Mouse (Mus musculus) frontal cortex, adult 2 months (tissue): ENCODE measurements around the gene Acsl5. TPM values are rescaled to one million over a fixed set of nuclear protein-coding genes. Genes with fewer than 3 reads are reported as not detected.

ENCODE experiments used
- DNase-seq, 2 experiments: peaks; one replicate each; pipeline ENCODE4 v3.0.0; 2022; ENCODE audit warnings: low spot score in 1 of 2; ENCODE audit errors: extremely low spot score in 1 of 2
- polyA plus RNA-seq: library from polyadenylated mRNA; depleted of rRNA; stranded (reverse); fragments of >200 nt; gene quantifications from 2 replicates; pipeline ENCODE4 v1.2.3, GENCODE M21; 2012

The Acsl5 gene
- polyA plus RNA-seq, 1 experiment: 25.8 TPM

DNA sequence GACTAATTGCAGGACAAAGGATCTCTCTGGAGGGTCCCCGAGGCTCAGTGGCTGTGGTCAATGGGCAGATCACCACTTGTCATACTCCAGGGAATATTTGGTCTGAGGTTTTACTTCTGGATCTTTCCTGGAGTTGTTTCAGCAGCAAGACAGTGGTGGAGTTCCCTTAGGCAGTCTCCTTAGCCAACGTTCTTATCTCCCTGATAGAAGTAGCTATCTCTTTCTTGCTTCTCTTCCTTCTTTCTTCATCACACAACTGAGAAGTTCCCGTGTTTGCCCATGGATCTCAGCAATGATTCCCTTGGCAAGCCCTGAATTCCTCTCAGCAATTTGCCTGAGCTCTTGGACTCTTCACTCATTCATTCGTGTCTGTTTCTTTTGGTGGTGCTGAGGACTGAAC lies 24.4 kb downstream of the Acsl5 start:
- no peak for DNase-seq

DNA sequence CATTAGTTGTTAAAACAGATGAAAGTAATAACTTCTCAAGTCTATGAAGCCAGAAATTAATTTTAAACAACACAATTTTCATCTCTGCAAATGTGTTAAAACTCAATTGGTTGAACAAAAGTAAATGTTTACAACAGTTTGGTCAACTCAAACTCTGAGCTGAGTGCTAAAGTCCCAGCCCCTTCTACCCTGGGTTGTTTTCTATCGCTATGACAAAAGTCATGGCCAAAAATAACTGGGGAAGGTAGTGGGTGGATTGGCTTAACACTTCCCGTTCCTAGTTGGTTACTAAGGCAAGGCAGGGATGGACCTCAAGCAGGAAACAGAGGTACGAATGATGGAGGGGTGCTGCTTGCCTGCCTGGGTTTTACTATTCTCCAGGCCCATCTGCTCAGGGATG lies 25.0 kb downstream of the Acsl5 start:
- no peak for DNase-seq

DNA sequence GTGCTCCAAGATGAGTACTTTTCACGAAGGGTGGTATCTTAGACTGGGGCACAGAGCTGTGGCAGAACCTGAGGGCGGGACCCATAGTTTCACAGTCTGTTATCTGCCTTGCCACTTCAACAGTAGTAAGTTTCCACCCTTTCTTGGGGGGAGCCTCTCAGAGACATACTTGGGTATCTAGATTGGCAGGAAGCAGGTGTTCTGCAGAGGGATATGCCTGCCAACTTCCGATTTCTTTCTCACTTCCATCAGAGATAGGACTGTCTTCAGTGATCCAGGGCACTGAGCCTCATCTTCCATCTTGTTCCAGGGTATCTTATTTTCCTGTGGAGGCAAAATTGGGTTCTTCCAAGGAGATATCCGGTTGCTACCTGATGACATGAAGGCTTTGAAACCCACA lies 32.4 kb downstream of the Acsl5 start:
- DNase-seq: no peak

DNA sequence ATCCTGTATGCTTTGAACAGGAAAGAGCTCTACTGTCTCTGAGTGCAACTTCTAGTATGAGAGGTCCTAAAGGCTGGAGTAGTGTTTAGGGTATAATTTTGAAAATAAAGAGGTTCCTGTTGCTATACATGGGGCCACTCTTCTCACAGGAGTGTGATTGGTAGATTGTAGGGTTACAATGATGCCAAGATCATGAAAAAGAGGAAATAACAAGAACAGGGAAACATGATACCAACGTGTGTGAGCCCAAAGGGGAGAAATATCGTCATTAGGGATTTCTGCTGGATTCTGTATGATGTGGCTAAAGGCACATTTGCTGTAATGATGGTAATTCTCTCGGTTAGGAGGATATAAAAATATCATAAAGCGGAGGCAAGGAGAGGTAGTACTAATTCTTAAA lies 34.3 kb downstream of the Acsl5 start:
- no peak for DNase-seq

DNA sequence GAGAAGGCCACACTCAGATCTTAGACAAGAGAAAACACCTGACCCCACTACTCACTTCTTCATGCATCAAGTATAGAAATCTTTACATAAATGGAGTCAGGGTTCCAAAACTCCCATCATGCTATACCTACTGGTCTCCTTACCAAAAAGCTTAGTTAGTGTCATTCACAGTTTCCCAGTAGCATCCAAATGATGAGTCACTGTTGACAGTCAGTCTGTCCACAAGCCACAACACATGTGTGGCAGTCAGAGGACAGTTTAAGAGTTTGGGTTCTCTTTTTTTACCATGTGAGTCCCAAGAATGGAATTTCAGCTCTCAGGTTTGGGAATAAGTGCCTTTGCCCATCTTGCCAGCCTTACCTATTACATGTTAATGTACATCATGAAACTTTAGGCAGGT lies 37.2 kb downstream of the Acsl5 start:
- DNase-seq: no peak

DNA sequence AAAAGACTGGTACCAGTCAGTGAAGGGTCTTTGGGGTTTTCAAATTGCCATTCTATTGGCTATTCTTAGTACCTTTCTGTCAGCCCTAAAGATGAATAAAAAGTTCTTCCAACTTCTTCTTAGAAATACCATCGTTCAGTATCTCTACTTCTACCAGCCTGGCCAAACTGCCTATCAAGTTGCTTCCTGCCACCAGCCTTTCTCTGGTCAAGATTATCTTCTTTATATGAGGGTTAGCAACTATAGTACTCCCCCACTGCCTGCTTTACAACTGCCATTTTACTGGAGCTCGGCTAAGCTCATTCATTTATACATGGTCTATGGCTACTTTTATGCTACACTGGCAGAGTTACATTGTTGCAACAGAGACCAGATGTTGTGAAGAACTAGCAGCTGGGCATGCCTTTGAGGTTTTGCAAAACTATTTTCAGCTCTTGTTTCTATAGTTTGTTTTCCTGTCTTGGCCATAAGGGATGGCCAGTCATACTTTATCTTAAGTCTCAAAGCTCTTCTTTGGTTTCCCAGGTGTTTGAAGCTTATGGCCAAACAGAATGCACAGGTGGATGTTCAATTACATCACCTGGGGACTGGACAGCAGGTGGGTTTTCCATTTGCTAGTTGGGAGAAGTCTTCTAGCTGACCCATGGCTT lies 39.0 kb downstream of the Acsl5 start:
- DNase-seq: no peak

DNA sequence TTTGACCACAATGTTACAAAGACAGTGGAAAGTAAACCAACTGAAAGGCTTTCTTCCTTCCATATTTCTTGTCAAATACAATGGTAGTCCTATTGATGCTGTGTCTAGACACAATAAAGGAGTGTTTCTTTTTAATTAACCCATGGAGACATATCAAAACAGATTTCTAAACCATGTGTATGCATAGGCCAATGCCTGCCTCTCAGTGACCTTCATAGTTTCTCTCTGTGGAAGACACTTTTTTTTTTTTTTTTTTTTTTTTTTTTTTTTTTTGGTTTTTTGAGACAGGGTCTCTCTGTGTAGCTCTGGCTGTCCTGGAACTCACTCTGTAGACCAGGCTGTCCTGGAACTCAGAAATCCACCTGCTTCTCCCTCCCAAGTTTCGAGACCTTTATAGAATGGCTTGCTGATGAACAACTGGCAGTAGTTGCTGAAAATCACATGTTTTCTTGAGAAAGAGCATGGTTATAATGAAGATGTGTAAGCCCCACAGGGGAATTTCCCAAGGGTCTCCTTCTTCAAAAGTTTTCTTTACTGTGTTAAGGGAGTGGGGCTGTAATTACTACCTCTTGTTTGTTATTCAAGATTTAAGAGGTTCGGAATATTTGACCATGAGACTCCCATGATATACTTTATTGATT lies 40.6 kb downstream of the Acsl5 start:
- no peak for DNase-seq

DNA sequence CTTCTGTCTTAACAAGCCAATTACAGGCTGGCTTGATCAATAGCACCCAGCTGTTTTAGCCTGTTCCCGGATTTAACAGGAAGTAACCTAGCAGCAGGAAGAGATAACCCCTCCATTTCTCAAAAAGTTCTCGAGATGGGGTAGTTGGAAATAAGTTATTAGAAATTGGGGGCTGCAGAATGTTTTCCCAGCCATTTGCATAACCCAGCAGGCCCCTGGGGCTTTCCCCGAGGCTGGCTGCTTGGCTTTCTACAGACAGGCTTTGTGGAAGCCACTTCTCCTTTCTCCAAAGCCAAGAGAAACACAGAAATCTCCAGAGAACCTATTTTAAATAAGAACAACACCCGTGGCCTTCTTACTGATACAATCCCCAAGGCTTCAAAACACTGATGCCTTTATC lies 41.4 kb downstream of the Acsl5 start:
- no peak for DNase-seq

DNA sequence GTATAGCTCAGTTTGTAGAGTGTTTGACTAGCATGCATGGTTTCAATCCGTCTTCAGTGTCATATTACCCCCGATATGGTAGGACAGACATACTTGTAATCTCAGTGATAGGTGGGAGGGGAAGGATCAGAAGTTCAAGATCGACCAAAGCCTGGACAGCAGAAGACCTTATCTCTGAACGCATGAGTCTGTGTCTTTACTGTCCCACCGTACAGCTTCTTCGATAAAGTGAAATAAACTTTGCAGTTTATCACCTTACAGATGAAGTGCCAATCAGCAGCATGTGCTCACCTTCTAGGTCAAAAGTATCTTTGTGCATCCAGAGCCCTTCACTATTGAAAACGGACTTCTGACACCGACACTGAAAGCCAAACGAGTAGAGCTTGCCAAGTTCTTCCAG lies 43.3 kb downstream of the Acsl5 start:
- no peak for DNase-seq

DNA sequence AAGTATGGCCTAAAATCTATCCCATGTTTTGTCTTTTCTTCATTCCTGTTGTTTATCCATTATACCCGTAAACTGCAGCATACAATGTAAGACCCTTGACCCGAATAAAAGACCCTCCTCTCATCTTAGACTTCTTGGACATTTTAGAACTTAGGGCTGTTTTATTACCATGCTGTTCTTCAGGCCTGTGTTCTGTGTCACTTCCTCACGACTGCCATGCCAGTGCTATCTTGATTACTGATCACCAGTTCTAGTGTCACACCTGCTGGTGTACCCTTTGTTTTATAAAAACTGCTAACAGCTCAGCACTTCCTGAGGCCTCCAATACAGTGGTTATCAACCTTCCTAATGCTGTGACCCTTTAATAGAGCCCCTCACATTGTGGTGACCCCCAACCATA lies 43.8 kb downstream of the Acsl5 start:
- DNase-seq: no peak

DNA sequence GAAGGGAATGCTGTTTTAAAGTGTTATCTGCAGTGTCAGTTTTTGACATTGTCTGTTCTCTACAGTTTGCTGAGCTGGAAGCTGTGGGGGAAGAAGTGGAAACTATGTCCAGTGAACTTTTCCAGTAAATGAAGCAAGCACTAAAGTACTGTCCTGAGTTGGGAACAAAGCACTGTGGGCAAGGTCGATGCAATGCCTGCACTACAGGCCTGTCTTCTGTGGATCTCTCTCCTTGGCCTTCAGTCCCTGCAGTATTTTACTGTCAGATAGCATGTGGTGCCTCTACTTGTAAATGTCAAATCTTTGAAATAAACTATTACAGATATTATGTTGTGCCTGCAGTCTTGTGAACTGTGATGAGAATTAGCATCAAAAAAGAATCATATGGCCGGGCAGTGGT lies 44.6 kb downstream of the Acsl5 start:
- no peak for DNase-seq

DNA sequence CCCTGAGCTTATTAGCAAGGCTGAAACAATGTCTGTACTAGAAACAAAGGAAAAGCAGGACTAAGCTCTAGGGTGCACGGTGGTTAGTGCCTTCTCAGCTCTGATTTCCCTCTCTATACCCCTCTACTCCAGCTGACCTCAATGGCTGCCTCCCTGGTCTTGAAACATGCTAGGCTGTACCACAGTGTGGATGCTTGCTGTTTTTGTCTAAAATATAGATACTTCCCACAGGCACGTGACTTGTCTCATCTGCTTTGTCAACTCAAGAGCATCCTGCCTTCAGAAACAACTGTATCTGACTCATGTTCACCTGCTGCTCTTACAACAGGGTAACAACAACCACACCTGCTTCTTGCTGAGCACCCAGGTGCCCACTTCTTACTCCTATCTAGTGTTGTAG lies 45.8 kb downstream of the Acsl5 start:
- no peak for DNase-seq

DNA sequence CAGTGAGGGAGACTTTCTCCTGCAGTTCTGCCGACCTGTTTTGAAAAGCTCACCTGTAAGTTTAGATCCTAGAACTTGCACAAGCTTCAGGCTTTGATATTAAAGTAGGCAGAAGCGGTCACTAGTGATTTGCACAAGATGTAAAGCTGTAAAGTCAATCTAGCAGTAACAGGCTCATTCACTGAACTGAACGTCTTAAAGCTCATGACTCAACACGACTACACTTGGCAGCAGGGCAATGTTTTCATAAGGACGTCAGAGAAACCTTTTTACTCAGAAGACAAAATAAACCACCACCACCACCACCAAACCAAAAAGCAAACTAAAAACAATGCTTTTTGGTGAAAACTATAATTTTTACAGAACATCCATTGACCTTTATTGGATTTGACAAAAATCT lies 46.2 kb downstream of the Acsl5 start:
- no peak for DNase-seq

DNA sequence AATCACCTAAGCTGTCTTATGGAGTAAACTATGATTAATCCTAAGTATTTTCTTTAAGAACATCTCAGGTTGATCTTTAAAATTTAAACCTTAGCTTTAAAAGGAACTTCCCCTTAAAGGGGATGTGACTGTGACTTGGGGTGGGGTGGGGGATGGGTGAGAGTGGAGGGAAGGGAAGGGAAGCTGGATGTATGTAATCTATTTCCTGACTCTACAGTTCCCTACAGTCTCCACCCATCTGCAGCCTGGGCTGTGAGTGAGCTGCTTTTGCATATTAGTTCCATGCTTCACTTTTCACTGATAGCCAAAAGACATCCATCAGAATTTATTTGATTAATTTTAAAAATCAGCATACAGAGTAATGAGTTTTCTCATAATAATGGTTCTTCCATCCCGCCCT lies 47.6 kb downstream of the Acsl5 start:
- DNase-seq: no peak

DNA sequence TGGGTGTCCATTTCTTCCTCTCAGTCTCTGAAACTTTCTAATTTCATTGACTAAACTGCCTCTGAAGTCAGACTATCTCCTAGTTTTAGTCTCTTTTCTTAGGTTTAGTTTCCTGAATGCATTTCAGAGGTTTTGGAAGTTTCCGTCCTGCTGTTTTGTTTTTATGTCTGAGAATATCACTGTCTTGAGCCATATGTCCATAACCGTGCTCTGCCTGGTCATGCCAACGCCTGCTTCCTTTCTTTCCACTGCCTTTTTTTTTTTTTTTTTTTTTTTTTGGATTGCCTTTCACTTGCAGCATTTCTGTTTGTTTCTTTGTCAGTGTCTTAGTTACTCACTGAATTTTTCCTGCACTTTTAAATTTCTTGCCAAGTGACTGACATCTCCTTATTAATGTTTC lies 48.8 kb downstream of the Acsl5 start:
- DNase-seq: no peak

DNA sequence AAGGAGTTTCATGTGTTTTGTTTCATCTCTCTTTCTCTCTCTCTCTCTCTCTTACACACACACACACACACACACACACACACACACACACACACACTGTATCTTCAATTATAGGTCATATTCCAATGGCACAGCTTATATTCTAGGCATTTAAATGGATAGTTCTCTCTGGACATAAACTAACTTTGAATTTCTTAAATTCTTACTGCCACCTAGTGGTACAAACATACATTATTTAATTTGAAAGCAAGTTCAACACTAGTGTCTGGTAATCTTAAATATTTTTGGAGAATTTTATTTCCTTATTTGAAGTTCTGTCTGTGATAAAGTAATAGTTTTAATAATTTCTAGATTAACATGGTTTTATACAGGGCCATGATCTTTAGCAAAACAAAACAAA lies 53.3 kb downstream of the Acsl5 start:
- DNase-seq: no peak

DNA sequence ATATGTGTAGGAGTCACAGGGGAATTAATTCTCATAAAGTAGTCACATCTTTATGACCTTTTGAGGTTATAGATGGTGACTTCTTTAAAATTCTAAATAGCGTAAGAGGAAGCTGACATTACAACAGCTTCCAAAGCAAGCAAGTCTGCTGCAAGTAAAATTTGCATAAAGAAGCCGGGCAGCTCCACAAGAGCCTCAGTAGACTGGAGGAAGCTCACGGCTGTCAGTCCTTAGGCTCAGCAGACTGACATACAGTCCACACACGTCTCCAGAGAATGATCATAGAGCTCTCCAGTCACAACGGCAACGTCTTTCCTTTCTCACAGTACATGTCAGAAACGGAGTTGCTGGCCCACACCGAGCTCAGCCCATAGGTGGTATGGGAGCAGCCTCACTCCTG lies 60.1 kb downstream of the Acsl5 start:
- no peak for DNase-seq

DNA sequence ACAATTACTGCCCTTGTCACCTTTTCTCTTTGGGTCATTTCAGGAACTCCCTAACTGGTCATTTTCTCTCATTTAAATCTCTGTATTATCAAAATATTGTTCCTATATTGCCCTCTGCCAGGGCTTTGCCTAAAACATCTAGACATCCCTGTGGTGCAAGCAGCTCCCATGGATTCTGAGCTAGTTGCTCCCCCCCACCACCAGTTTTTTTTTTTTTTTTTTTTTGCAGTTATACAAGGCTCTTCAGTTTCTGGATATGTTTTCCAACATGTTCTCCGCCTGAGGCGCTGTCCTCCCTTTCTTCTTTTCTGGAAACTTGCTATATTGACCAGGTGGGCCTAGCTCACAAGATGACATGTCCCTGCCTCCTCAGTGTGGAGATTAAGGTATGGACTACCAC lies 61.9 kb downstream of the Acsl5 start:
- DNase-seq: no peak

DNA sequence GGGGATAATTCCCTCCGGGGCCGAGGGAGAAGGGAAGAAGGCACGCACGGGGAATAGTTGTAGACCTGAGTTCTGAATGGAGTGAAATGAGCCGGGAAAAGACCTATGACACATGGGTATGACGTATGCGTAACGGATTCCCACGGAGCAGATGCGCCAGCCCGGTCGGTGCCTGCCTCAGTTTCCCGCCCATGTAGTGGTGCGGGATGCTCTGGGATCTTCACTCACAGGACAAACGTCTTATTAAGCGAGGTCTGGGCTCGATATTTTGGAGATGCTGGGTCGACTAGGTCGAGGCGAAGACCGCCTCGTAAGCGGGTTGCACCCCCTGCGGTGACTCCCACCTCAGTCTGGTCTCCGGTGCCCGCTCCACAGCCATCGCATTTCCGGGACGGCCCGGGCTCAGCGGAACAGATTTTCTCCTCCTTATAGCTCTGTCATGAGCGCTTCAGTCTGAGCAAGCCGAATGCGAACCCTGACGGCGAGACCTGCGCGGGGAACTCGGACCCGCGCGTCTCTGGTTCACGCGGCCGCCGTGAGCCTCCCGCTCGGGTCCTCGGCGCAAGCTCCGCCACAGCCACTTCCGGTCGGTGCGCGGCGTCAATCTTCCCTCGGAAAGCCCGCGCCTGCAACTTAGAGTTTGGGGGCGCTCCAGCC lies 63.8 kb downstream of the Acsl5 start, which contains the start of gene Zdhhc6:
Zdhhc6 (minus strand) TSS at position 581 of the 657 bp plus-strand sequence.
- DNase-seq: peak; percentile 34 to 84

DNA sequence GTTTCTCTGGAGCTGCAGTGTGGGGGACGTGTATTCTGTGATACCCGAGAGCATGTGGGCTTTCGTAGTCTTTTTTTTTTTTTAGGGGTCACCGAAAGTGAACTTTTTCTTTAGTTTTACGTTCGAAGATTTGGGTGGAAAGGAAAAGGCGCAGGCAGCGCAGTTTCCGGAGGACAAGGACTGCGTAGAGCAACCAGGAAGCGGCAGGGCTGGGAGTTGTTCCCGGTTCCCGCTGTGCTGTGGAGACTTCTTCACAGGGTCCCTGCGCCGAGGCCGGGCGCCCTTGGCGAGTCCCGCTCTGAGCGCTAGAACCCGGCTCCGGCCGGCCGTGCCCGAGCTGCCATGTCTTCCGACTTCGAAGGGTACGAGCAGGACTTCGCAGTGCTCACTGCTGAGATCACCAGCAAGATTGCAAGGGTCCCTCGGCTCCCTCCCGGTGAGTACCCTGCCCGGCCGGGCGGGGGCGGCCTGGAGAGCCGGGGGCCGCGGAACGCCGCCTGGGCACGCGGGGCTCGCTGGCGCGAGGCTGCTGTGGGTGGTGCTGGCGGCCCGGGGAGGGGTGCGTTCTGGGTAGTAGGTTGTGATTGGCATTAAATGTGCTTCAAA lies 64.5 kb downstream of the Acsl5 start, which contains the start of gene Vti1a:
Vti1a (plus strand) TSS at position 187 of the 606 bp plus-strand sequence.
- peak; percentile 76 to 91 for DNase-seq

DNA sequence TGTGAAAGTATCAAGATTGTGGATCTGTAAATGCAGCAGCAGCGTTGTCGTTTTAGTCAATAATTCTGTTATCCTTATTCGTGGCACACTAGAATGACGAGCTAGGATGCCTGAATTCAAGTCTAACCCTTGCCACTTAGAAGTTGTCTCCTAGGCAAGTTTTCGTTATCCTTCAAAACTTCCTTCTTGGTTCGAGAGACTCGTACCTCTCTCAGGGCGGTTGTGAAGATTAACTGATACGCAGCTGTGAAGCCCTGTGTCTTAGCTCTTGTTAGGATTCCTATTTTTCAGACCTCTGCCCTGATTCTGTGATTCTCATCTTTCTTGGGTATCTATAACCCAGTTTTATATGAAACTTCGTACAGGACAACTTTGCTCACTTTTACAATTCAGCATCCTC lies 65.2 kb downstream of the Acsl5 start:
- no peak for DNase-seq

DNA sequence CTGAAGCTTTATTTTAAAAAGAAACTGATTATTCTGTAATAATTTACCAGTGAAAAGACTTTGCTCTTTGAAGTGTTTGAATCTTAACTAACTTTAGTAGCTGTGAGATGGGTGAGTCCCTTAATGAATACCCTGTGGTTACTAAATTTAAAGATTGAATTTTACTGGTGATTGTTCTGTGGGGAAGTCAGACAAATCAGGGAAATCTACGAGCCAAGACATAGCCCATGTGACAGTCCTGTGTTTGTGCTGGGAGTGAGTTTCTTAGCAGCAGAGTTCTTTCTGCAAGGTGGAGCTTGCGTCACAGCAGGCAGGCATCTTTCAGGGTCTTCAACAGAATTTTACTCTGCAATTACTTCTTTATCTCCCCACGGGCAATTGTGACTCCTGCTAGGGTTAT lies 67.3 kb downstream of the Acsl5 start:
- no peak for DNase-seq
